Mouse (Mus musculus) kidney, postnatal 0 days (tissue): ENCODE data around the gene 4930595D18Rik. TPM values are rescaled to one million over a fixed set of nuclear protein-coding genes. Genes with fewer than 3 reads are reported as not detected.

ENCODE experiments used
- ATAC-seq: fragments of 200-750 bp; cut with Nextera tagmentation; replicated peaks from 2 replicates; pipeline ENCODE4 v1.8.0; 2017; ENCODE audit warnings: low read depth, moderate number of reproducible peaks, moderate TSS enrichment, moderate library complexity; ENCODE audit not compliant: low FRiP score
- DNase-seq: peaks from one replicate; pipeline ENCODE4 v3.0.0-alpha.2; 2016; ENCODE audit warnings: low spot score
- H3K27ac ChIP-seq: fragments of 300-500 bp; sonication (generic); 2 replicates; pipeline ENCODE4 v1.5.1; 2014; ENCODE audit warnings: mild to moderate bottlenecking
- H3K27me3 ChIP-seq: fragments of 300-500 bp; sonication (generic); 2 replicates; pipeline ENCODE4 v1.6.1; 2014; ENCODE audit warnings: low read length, mixed read lengths; ENCODE audit not compliant: insufficient read depth
- H3K36me3 ChIP-seq: fragments of 300-500 bp; sonication (generic); 2 replicates; pipeline ENCODE4 v1.6.1; 2014; ENCODE audit warnings: low read length, mixed read lengths; ENCODE audit not compliant: insufficient read depth
- H3K4me1 ChIP-seq: fragments of 300-500 bp; sonication (generic); replicated peaks from 2 replicates; pipeline ENCODE4 v1.6.1; 2014; ENCODE audit warnings: antibody characterized with exemption, low read length, mixed read lengths; ENCODE audit not compliant: insufficient read depth
- H3K4me2 ChIP-seq: fragments of 300-500 bp; sonication (generic); 2 replicates; pipeline ENCODE4 v1.6.1; 2014; ENCODE audit warnings: mild to moderate bottlenecking, low read length, moderate library complexity, mixed read lengths
- H3K4me3 ChIP-seq: fragments of 300-500 bp; sonication (generic); replicated peaks from 2 replicates; pipeline ENCODE4 v1.5.1; 2014; ENCODE audit warnings: low read depth, low read length
- H3K9ac ChIP-seq: fragments of 300-500 bp; sonication (generic); 2 replicates; pipeline ENCODE4 v1.6.1; 2014; ENCODE audit warnings: low read depth, low read length
- H3K9me3 ChIP-seq: fragments of 300-500 bp; sonication (generic); replicated peaks from 2 replicates; pipeline ENCODE4 v1.6.1; 2016; ENCODE audit warnings: low read length, inconsistent platforms, mixed read lengths
- CTCF ChIP-seq: IDR thresholded peaks from 2 replicates; pipeline ENCODE4 v1.5.1; 2016; ENCODE audit warnings: antibody characterized with exemption, low read depth, mild to moderate bottlenecking, moderate library complexity
- WGBS: fragments of 180-500 bp; shearing (Covaris S2); extraction: QIAGEN DNeasy Blood & Tissue Kit; methylation state at CpG from one replicate; pipeline ENCODE4 v1.1.7; 2014; 5-methylcytosine and 5-hydroxymethylcytosine counted together
- polyA plus RNA-seq: library from polyadenylated mRNA; unstranded; fragments of >200 nt; fragmentation: Nextera tagmentation; extraction: Ambion mirVana; gene quantifications from 2 replicates; pipeline ENCODE4 v1.2.1, GENCODE M21; 2015

4930595D18Rik gene
- polyA plus RNA-seq, 1 experiment from 2014 or later = not detected

- no peaks in the 10 kb centered on the region for H3K9me3 ChIP-seq
- 11% methylated on average over 16 of the region's 16 CpGs for WGBS
- ATAC-seq (peak; percentile 18; the same call in 1 of the 2 replicates), DNase-seq (peak; percentile 85)
- no peak overlapping the region for H3K27ac ChIP-seq
- no peaks in the 10 kb centered on the region for H3K27me3 ChIP-seq
- peaks cover 14% of the 10 kb centered on the region for H3K4me1 ChIP-seq
- H3K4me2 ChIP-seq = peak overlapping the region; percentile 53
- no peak overlapping the region for H3K4me3 ChIP-seq
- no peaks in the 10 kb centered on the region for H3K36me3 ChIP-seq
- H3K9ac ChIP-seq = peak overlapping the region; percentile 43
- TF ChIP-seq CTCF = peak; percentile 31; the same call in 1 of the 2 replicates
These were observed 21.8 kb downstream of the 4930595D18Rik start for GRCm38 (mm10) chr12:111162312-111163061.

- ATAC-seq (no peak), DNase-seq (no peak)
- H3K4me2 ChIP-seq = peak overlapping the region; percentile 53
- H3K4me3 ChIP-seq = no peak overlapping the region
- no peak overlapping the region for H3K27ac ChIP-seq
- H3K9ac ChIP-seq = no peak overlapping the region
- TF ChIP-seq CTCF = no peak
- H3K4me1 ChIP-seq = peaks cover 14% of the 10 kb centered on the region
- no peaks in the 10 kb centered on the region for H3K27me3 ChIP-seq
- WGBS = 31% methylated on average over 7 of the region's 7 CpGs
- no peaks in the 10 kb centered on the region for H3K9me3 ChIP-seq
- no peaks in the 10 kb centered on the region for H3K36me3 ChIP-seq
These were observed 22.4 kb downstream of the 4930595D18Rik start for GRCm38 (mm10) chr12:111161943-111162311.

GRCm38 (mm10) chr12:111160871-111161270 is 23.4 kb downstream of the 4930595D18Rik start:
- no peak overlapping the region for H3K4me2 ChIP-seq
- TF ChIP-seq CTCF = no peak
- H3K36me3 ChIP-seq = no peaks in the 10 kb centered on the region
- no peak overlapping the region for H3K4me3 ChIP-seq
- H3K9me3 ChIP-seq = no peaks in the 10 kb centered on the region
- no peak for ATAC-seq
- no peak overlapping the region for H3K27ac ChIP-seq
- peaks cover 14% of the 10 kb centered on the region for H3K4me1 ChIP-seq
- no peak for DNase-seq
- WGBS = 94% methylated on average over 10 of the region's 10 CpGs
- H3K27me3 ChIP-seq = no peaks in the 10 kb centered on the region
- H3K9ac ChIP-seq = no peak overlapping the region

- H3K9me3 ChIP-seq = no peaks in the 10 kb centered on the region
- TF ChIP-seq CTCF = no peak
- no peak overlapping the region for H3K4me3 ChIP-seq
- no peaks in the 10 kb centered on the region for H3K27me3 ChIP-seq
- 0 out of 2 replicates have a peak overlapping the region, but pooled peaks have one; percentile 42 for H3K27ac ChIP-seq
- WGBS = 29% methylated on average over 12 of the region's 12 CpGs
- H3K4me1 ChIP-seq = peaks cover 11% of the 10 kb centered on the region
- DNase-seq (no peak), ATAC-seq (no peak)
- no peak overlapping the region for H3K4me2 ChIP-seq
- H3K9ac ChIP-seq = no peak overlapping the region; the same call in 1 of the 2 replicates
- no peaks in the 10 kb centered on the region for H3K36me3 ChIP-seq
These were observed 24.4 kb downstream of the 4930595D18Rik start for GRCm38 (mm10) chr12:111159659-111160428.

GRCm38 (mm10) chr12:111155756-111156155 is 28.5 kb downstream of the 4930595D18Rik start:
- TF ChIP-seq CTCF = no peak
- WGBS = 100% methylated on average over 1 of the region's 1 CpGs
- H3K4me3 ChIP-seq = no peak overlapping the region

GRCm38 (mm10) chr12:111154641-111155040 is 29.6 kb downstream of the 4930595D18Rik start:
- TF ChIP-seq CTCF = no peak
- Histone ChIP-seq H3K9ac (no peak overlapping the region), H3K27me3 (no peaks in the 10 kb centered on the region), H3K4me1 (no peaks in the 10 kb centered on the region; the same call in 1 of the 2 replicates), H3K36me3 (no peaks in the 10 kb centered on the region), H3K4me3 (no peak overlapping the region), H3K9me3 (no peaks in the 10 kb centered on the region), H3K27ac (no peak overlapping the region), H3K4me2 (no peak overlapping the region)
- ATAC-seq = no peak
- WGBS = 85% methylated on average over 6 of the region's 6 CpGs
- no peak for DNase-seq

More at GRCm38 (mm10) chr12:111155756-111156155, 28.5 kb downstream of the 4930595D18Rik start:
- H3K27ac ChIP-seq = no peak overlapping the region
- H3K4me2 ChIP-seq = no peak overlapping the region
- ATAC-seq (no peak), DNase-seq (no peak)
- no peaks in the 10 kb centered on the region for H3K27me3 ChIP-seq
- H3K9ac ChIP-seq = no peak overlapping the region
- H3K4me1 ChIP-seq = no peaks in the 10 kb centered on the region; the same call in 1 of the 2 replicates
- H3K9me3 ChIP-seq = no peaks in the 10 kb centered on the region
- H3K36me3 ChIP-seq = no peaks in the 10 kb centered on the region
